Mouse (Mus musculus) liver, embryonic 14.5 days (tissue): ENCODE measurements around the gene Git2. TPM values are rescaled to one million over a fixed set of nuclear protein-coding genes. Genes with fewer than 3 reads are reported as not detected.
A peak's percentile ranks its signal among the peaks of the same experiment; 100 is the strongest.

Experiments used
- ATAC-seq: fragments of 200-750 bp; cut with Nextera tagmentation; 2 replicates; pipeline ENCODE4 v1.8.0; 2017; ENCODE audit warnings: moderate number of reproducible peaks, mild to moderate bottlenecking, moderate library complexity; ENCODE audit not compliant: insufficient read depth
- DNase-seq, 3 experiments: peaks; one replicate each; pipeline ENCODE4 v3.0.0-alpha.2; 2012 to 2013; ENCODE audit warnings: low read depth in 3 of 3, low spot score in 3 of 3
- H3K27ac ChIP-seq: fragments of 300-500 bp; sonication (generic); 2 replicates; pipeline ENCODE4 v1.5.1; 2014; ENCODE audit warnings: moderate library complexity, mild to moderate bottlenecking, control low read depth, inconsistent platforms
- H3K27me3 ChIP-seq: fragments of 300-500 bp; sonication (generic); 2 replicates; pipeline ENCODE4 v1.6.1; 2014; ENCODE audit warnings: mild to moderate bottlenecking, low read length, moderate library complexity; ENCODE audit not compliant: control insufficient read depth, insufficient read depth
- H3K36me3 ChIP-seq: fragments of 300-500 bp; sonication (generic); replicated peaks from 2 replicates; pipeline ENCODE4 v1.6.1; 2014; ENCODE audit warnings: low read depth; ENCODE audit not compliant: control insufficient read depth, insufficient read depth
- H3K4me1 ChIP-seq, 2 experiments: fragments of 200-500 bp in 1 of 2; fragments of 300-500 bp in 1 of 2; sonication (generic) in 1 of 2; replicated peaks; 2 replicates each; pipeline ENCODE4 v1.6.1; 2012 to 2014; ENCODE audit warnings: antibody characterized with exemption in 1 of 2, inconsistent platforms in 1 of 2, low read length in 1 of 2; ENCODE audit not compliant: control insufficient read depth in 2 of 2, insufficient read depth in 2 of 2
- H3K4me2 ChIP-seq: fragments of 300-500 bp; sonication (generic); 2 replicates; pipeline ENCODE4 v1.6.1; 2014; ENCODE audit warnings: low read depth, mild to moderate bottlenecking, control low read depth, moderate library complexity
- H3K4me3 ChIP-seq, 2 experiments: fragments of 200-500 bp in 1 of 2; fragments of 300-500 bp in 1 of 2; sonication (generic) in 1 of 2; 2 replicates each; pipeline ENCODE4 v1.5.1; 2012 to 2014; ENCODE audit warnings: low read depth in 2 of 2, low read length in 2 of 2, mild to moderate bottlenecking in 2 of 2, control low read depth in 1 of 2, inconsistent platforms in 1 of 2, moderate library complexity in 1 of 2; ENCODE audit not compliant: insufficient read depth in 1 of 2
- H3K9ac ChIP-seq: fragments of 300-500 bp; sonication (generic); replicated peaks from 2 replicates; pipeline ENCODE4 v1.6.1; 2014; ENCODE audit warnings: mild to moderate bottlenecking, control low read depth, moderate library complexity
- H3K9me3 ChIP-seq: fragments of 300-500 bp; sonication (generic); 2 replicates; pipeline ENCODE4 v1.6.1; 2016; ENCODE audit warnings: low read length, mixed read lengths; ENCODE audit not compliant: control insufficient read depth
- CTCF ChIP-seq: IDR thresholded peaks from 2 replicates; pipeline ENCODE4 v1.5.1; 2016; ENCODE audit warnings: antibody characterized with exemption, low read depth, control low read depth
- EP300 ChIP-seq: IDR thresholded peaks from 2 replicates; pipeline ENCODE4 v1.6.1; 2016; ENCODE audit warnings: antibody characterized with exemption, low read depth
- WGBS: fragments of 180-500 bp; shearing (Covaris S2); extraction: QIAGEN DNeasy Blood & Tissue Kit; methylation state at CpG from one replicate; pipeline ENCODE4 v1.1.7; 2014; ENCODE audit not compliant: insufficient replicate concordance; 5-methylcytosine and 5-hydroxymethylcytosine counted together
- polyA plus RNA-seq, 2 experiments: library from polyadenylated mRNA; depleted of rRNA in 1 of 2; stranded (reverse) in 1 of 2; unstranded in 1 of 2; fragments of >200 nt; fragmentation: Nextera tagmentation in 1 of 2; extraction: Ambion mirVana in 1 of 2; gene quantifications; 2 replicates each; pipeline versions ENCODE4 v1.2.1 to v1.2.3; 2012 to 2014

Gene Git2
- polyA plus RNA-seq, 2 experiments: 12.1 to 13.7 TPM

DNA sequence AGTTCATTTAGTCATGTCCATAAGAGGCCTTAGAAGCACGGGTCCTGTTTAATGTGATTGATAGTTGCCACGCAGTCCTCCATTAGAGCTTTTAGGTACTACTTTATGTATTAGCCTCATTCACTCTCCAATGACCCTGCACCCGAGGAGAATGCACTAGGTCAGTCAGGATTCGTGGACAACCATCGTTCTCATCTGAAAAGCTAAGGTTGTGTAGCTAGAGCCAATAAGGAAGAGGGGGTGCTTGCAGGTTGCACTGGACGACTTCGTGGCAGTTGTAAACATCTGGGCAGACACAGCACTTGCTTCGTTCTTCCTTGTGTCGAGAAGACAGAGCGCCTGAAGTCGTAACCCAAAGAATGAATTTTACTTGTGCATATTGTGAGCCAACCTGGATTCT, 1.5 kb downstream of the Git2 start:
- Histone ChIP-seq H3K4me1 (peaks cover 16 to 30% of the 10 kb centered on the region in 2 experiments), H3K9ac (peak overlapping the region; percentile 97), H3K27me3 (no peaks in the 10 kb centered on the region), H3K4me2 (peak overlapping the region; percentile 95), H3K9me3 (no peaks in the 10 kb centered on the region), H3K27ac (peak overlapping the region; percentile 67), H3K36me3 (no peaks in the 10 kb centered on the region; the same call in 1 of the 2 replicates), H3K4me3 (peak overlapping the region; percentile 91 to 100)
- DNase-seq (no peak), ATAC-seq (no peak)
- no peak for TF ChIP-seq EP300
- under 1% methylated on average over 11 of the region's 11 CpGs for WGBS

DNA sequence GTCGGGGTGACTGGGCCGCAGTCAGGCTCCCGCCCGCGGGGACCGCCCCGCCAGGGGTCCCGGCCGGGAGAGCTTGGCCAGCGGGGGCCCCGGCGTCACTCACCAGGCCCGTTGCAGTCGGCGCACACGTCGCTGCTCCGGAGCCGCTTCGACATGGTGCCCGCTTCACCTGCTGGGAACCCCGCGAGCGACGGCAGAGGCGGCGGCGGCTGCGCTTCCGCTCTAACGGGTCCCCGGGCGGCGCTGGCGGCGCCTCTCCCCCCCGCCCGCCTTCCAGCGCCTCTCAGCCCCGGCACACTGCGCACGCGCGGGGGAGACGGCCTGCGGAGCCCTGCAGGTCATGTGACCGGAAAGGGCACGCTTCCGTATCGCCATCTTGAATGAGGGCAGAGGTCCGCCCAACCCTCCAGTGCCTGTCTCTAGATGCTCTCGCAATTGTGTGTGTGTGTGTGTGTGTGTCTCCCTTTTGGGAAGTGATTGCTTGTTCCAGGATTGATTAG, 2.1 kb downstream of the Git2 start:
- ATAC-seq (peak; percentile 77), DNase-seq (peak; percentile 93 to 98 (median 98))
- Histone ChIP-seq H3K9me3 (no peaks in the 10 kb centered on the region), H3K27ac (peak overlapping the region; percentile 67), H3K9ac (peak overlapping the region; percentile 98), H3K4me2 (peak overlapping the region; percentile 95), H3K27me3 (no peaks in the 10 kb centered on the region), H3K4me3 (peak overlapping the region; percentile 91 to 100), H3K36me3 (no peaks in the 10 kb centered on the region; the same call in 1 of the 2 replicates), H3K4me1 (peaks cover 15 to 26% of the 10 kb centered on the region in 2 experiments)
- under 1% methylated on average over 51 of the region's 52 CpGs for WGBS
- TF ChIP-seq EP300 (no peak), CTCF (no peak)

- Histone ChIP-seq H3K9me3 (no peaks in the 10 kb centered on the region), H3K4me2 (peak overlapping the region; percentile 95), H3K27ac (peak overlapping the region; percentile 61), H3K4me3 (peak overlapping the region; percentile 88 to 100), H3K36me3 (no peaks in the 10 kb centered on the region; the same call in 1 of the 2 replicates), H3K4me1 (peaks cover 10 to 22% of the 10 kb centered on the region in 2 experiments), H3K27me3 (no peaks in the 10 kb centered on the region), H3K9ac (peak overlapping the region; percentile 98)
- WGBS: under 1% methylated on average over 39 of the region's 57 CpGs
- DNase-seq: peak in 1 of 3 experiments; percentile 31
- peak; percentile 45 for ATAC-seq
- TF ChIP-seq EP300 (no peak), CTCF (no peak)
These were observed 2.7 kb downstream of the Git2 start for GRCm38 (mm10) chr5:114772456-114773203.

DNA sequence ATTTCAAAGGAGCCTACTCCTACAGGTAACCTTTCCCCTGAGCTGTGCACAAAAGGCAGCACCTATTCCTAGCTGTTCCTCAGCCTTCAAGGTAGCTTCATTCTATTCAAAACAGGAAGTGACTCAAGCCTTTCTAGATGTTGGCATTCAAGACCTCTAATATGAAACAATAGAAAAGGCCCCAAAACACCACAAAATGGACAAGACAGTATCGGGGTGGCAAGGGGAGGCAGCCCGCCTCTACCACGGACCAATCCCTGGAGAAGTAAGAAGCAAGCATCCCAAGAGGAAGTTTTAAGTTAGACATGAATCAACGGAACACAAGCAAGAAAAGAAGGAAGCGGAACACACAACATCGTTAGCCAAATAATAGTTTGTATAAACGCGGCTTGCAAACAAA, 3.5 kb downstream of the Git2 start:
- H3K36me3 ChIP-seq: no peaks in the 10 kb centered on the region
- ATAC-seq: no peak
- H3K9ac ChIP-seq: peak overlapping the region; percentile 98; the same call in 1 of the 2 replicates
- peaks cover 10 to 22% of the 10 kb centered on the region in 2 experiments for H3K4me1 ChIP-seq
- peak overlapping the region; percentile 95 for H3K4me2 ChIP-seq
- peak overlapping the region; percentile 88 to 100 for H3K4me3 ChIP-seq
- no peak overlapping the region for H3K27ac ChIP-seq
- TF ChIP-seq EP300 (no peak), CTCF (no peak)
- DNase-seq: no peak
- no peaks in the 10 kb centered on the region for H3K9me3 ChIP-seq
- WGBS: 15% methylated on average over 8 of the region's 8 CpGs
- no peaks in the 10 kb centered on the region for H3K27me3 ChIP-seq

- Histone ChIP-seq H3K4me2 (no peak overlapping the region), H3K4me3 (no peak overlapping the region)
These were observed 5.5 kb downstream of the Git2 start for GRCm38 (mm10) chr5:114769786-114770185.

More at GRCm38 (mm10) chr5:114769786-114770185, 5.5 kb downstream of the Git2 start:
- Histone ChIP-seq H3K27me3 (no peaks in the 10 kb centered on the region), H3K9me3 (no peaks in the 10 kb centered on the region), H3K4me1 (peaks cover 6 to 12% of the 10 kb centered on the region in 2 experiments), H3K36me3 (peaks cover 12% of the 10 kb centered on the region), H3K27ac (no peak overlapping the region), H3K9ac (no peak overlapping the region)
- TF ChIP-seq EP300: no peak
- TF ChIP-seq CTCF: no peak
- DNase-seq (no peak), ATAC-seq (no peak)
- WGBS: 79% methylated on average over 8 of the region's 8 CpGs
